Mouse (Mus musculus): ENCODE results near the gene Clca3a1. TPM values are rescaled to one million over a fixed set of nuclear protein-coding genes. Genes with fewer than 3 reads are reported as not detected.
A peak's percentile ranks its signal among the peaks of the same experiment; 100 is the strongest.

Clca3a1 gene
- polyA plus RNA-seq, 1 experiment from 2014 or later, result 0.27 TPM

GRCm38 (mm10) chr3:144694040-144694439 is 66.7 kb downstream of the Clca3a1 start:
- Histone ChIP-seq H3K27ac (replicated peaks) (no peak overlapping the region), H3K27me3 (replicated peaks) (no peaks in the 10 kb centered on the region), H3K9me3 (replicated peaks) (no peaks in the 10 kb centered on the region), H3K36me3 (peaks cover 49% of the 10 kb centered on the region), H3K4me2 (no peak overlapping the region), H3K4me3 (replicated peaks) (no peak overlapping the region), H3K4me1 (0 out of 2 replicates have a peak, but pooled peaks cover 3% of the 10 kb centered on the region), H3K9ac (replicated peaks) (no peak overlapping the region)
- no peak for ATAC-seq (ENCODE audit: low FRiP score)
- 92% methylated on average over 10 of the region's 10 CpGs for WGBS

DNA sequence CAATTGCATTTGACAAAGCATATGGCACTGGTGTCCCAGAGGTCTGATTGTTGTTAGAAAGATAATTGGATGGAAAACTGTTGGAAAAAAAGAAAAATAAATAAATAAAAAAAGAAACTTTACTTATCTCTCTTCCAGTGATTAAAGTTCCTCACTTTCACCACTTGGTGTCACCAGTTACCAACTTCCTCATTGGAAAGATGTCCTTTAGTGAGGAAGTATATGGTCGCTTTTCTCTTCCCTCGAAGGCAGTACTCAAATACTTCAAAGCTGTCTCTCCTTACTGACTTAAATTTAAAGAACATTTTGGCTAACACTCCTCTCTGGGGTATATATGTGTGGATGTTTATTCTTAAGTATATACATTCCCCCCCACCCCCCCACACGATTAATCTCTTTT is 68.7 kb downstream of the Clca3a1 start:
- H3K4me1 ChIP-seq, result 0 out of 2 replicates have a peak, but pooled peaks cover 3% of the 10 kb centered on the region
- WGBS, result 45% methylated on average over 3 of the region's 3 CpGs
- H3K27me3 ChIP-seq (replicated peaks), result no peaks in the 10 kb centered on the region
- H3K4me2 ChIP-seq, result no peak overlapping the region
- no peak overlapping the region for H3K4me3 ChIP-seq (replicated peaks)
- H3K9me3 ChIP-seq (replicated peaks), result no peaks in the 10 kb centered on the region
- peaks cover 45% of the 10 kb centered on the region for H3K36me3 ChIP-seq
- no peak overlapping the region for H3K9ac ChIP-seq (replicated peaks)
- no peak overlapping the region for H3K27ac ChIP-seq (replicated peaks)
- ATAC-seq (ENCODE audit: low FRiP score), result peak; percentile 30; the same call in 1 of the 2 replicates

DNA sequence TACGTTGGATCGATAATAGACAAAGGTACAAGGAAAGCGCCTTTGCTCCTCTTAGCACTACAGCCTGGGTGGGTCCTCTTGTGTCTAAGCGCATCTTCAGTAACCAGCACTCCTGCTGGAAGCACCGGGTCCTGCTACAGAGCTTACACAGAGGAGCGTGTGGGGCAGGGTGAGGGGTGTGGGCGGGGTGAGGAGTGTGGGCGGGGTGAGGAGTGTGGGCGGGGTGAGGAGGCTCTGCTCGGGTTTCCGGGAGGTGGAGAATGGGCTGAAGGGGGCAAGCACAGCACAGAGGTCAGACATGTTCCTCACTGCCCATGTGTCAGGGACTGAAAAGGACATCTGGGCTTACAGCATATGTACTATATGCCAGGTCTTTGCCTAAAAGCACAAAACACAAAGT is 71.5 kb downstream of the Clca3a1 start:
- Histone ChIP-seq H3K27ac (replicated peaks) (no peak overlapping the region), H3K4me1 (0 out of 2 replicates have a peak, but pooled peaks cover 3% of the 10 kb centered on the region), H3K4me3 (replicated peaks) (no peak overlapping the region), H3K9me3 (replicated peaks) (no peaks in the 10 kb centered on the region), H3K27me3 (replicated peaks) (no peaks in the 10 kb centered on the region), H3K4me2 (no peak overlapping the region), H3K9ac (replicated peaks) (no peak overlapping the region), H3K36me3 (peaks cover 33% of the 10 kb centered on the region)
- ATAC-seq (ENCODE audit: low FRiP score), result peak; percentile 58; the same call in 1 of the 2 replicates
- 19% methylated on average over 11 of the region's 11 CpGs for WGBS

GRCm38 (mm10) chr3:144688284-144688683 is 72.5 kb downstream of the Clca3a1 start:
- 77% methylated on average over 8 of the region's 8 CpGs for WGBS
- Histone ChIP-seq H3K36me3 (peaks cover 26% of the 10 kb centered on the region), H3K27ac (replicated peaks) (no peak overlapping the region), H3K4me2 (no peak overlapping the region), H3K4me3 (replicated peaks) (no peak overlapping the region), H3K9ac (replicated peaks) (no peak overlapping the region), H3K9me3 (replicated peaks) (no peaks in the 10 kb centered on the region), H3K4me1 (0 out of 2 replicates have a peak, but pooled peaks cover 3% of the 10 kb centered on the region), H3K27me3 (replicated peaks) (no peaks in the 10 kb centered on the region)
- no peak for ATAC-seq (ENCODE audit: low FRiP score)

- WGBS, result 84% methylated on average over 9 of the region's 9 CpGs
- no peak overlapping the region for H3K27ac ChIP-seq (replicated peaks)
- H3K9me3 ChIP-seq (replicated peaks), result no peaks in the 10 kb centered on the region
- no peak overlapping the region for H3K4me3 ChIP-seq (replicated peaks)
- ATAC-seq (ENCODE audit: low FRiP score), result no peak
- H3K4me1 ChIP-seq, result 0 out of 2 replicates have a peak, but pooled peaks cover 3% of the 10 kb centered on the region
- peaks cover 26% of the 10 kb centered on the region for H3K36me3 ChIP-seq
- no peaks in the 10 kb centered on the region for H3K27me3 ChIP-seq (replicated peaks)
- no peak overlapping the region for H3K4me2 ChIP-seq
- no peak overlapping the region for H3K9ac ChIP-seq (replicated peaks)
Measured at GRCm38 (mm10) chr3:144687618-144688017, 73.2 kb downstream of the Clca3a1 start.

DNA sequence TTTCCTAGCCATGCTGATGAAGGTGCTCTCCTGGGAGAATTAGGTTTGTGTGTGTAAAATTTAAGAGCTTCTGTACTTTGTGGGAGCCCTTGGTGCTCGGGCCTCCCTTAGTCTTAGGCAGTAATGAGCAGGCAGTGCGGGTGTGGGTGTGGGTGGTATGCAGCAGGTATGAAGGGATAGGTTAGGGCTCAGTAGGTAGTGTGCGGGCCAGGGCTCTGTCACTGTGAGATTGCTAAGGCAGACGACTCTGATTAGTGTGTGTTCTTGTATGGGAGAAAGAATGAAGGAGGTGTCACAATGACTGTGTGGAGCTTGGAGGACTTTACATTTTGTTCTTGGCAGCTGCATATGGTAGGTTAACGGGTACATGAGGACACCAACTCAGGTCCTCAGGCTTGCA is 74.6 kb downstream of the Clca3a1 start:
- Histone ChIP-seq H3K27ac (replicated peaks) (no peak overlapping the region), H3K4me2 (no peak overlapping the region), H3K9me3 (replicated peaks) (no peaks in the 10 kb centered on the region), H3K36me3 (peaks cover 26% of the 10 kb centered on the region), H3K27me3 (replicated peaks) (no peaks in the 10 kb centered on the region), H3K4me1 (0 out of 2 replicates have a peak, but pooled peaks cover 3% of the 10 kb centered on the region), H3K4me3 (replicated peaks) (no peak overlapping the region), H3K9ac (replicated peaks) (no peak overlapping the region)
- ATAC-seq (ENCODE audit: low FRiP score), result no peak
- WGBS, result 88% methylated on average over 5 of the region's 5 CpGs

DNA sequence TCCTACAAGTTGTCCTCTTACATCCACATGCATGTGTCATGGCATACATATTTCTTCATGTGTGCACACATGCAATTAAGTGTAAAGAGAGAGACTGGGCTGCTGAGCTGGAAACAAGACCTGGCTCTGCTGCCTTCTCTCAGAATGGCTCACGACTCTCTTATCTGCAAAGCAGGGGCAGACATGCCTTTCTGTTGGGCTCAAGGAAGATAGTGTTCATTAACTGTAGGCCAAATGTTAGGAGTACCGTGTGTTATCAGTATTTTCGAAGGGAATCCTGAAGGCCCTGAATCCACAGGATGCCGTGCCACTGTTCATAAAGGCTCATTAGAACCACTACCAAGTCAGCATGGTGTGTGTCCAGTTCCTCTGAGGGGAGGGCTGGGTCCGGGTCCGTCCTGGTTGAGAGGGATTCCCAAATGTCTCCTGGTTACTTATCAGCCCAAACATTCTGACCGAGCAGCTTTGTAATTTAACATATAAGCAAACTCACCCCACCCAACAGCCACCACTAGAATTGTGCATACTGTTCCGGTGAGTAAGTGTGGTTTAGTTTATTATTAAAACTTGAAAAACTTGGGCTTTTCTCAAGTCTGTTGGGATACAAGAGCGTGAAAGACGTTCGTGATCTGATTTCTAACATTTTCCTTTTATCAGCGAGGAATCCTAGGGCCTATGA is 77.5 kb downstream of the Clca3a1 start:
- no peak overlapping the region for H3K4me3 ChIP-seq (replicated peaks)
- H3K27ac ChIP-seq (replicated peaks), result no peak overlapping the region
- no peaks in the 10 kb centered on the region for H3K27me3 ChIP-seq (replicated peaks)
- ATAC-seq (ENCODE audit: low FRiP score), result no peak
- no peaks in the 10 kb centered on the region for H3K4me1 ChIP-seq
- no peak overlapping the region for H3K9ac ChIP-seq (replicated peaks)
- no peak overlapping the region for H3K4me2 ChIP-seq
- peaks cover 18% of the 10 kb centered on the region; the same call in 1 of the 2 replicates for H3K36me3 ChIP-seq
- no peaks in the 10 kb centered on the region for H3K9me3 ChIP-seq (replicated peaks)
- 94% methylated on average over 12 of the region's 12 CpGs for WGBS

GRCm38 (mm10) chr3:144681542-144681941 is 79.2 kb downstream of the Clca3a1 start:
- no peak overlapping the region for H3K4me3 ChIP-seq (replicated peaks)
- H3K27me3 ChIP-seq (replicated peaks), result no peaks in the 10 kb centered on the region
- H3K4me2 ChIP-seq, result no peak overlapping the region
- no peaks in the 10 kb centered on the region for H3K4me1 ChIP-seq
- no peak overlapping the region for H3K9ac ChIP-seq (replicated peaks)
- 0 out of 2 replicates have a peak, but pooled peaks cover 10% of the 10 kb centered on the region for H3K36me3 ChIP-seq
- no peaks in the 10 kb centered on the region for H3K9me3 ChIP-seq (replicated peaks)
- WGBS, result 77% methylated on average over 5 of the region's 5 CpGs
- no peak overlapping the region for H3K27ac ChIP-seq (replicated peaks)
- no peak for ATAC-seq (ENCODE audit: low FRiP score)

- WGBS, result 87% methylated on average over 8 of the region's 8 CpGs
- no peak for ATAC-seq (ENCODE audit: low FRiP score)
- Histone ChIP-seq H3K36me3 (0 out of 2 replicates have a peak, but pooled peaks cover 4% of the 10 kb centered on the region), H3K4me1 (no peaks in the 10 kb centered on the region), H3K9me3 (replicated peaks) (no peaks in the 10 kb centered on the region), H3K9ac (replicated peaks) (no peak overlapping the region), H3K4me3 (replicated peaks) (no peak overlapping the region), H3K4me2 (no peak overlapping the region), H3K27me3 (replicated peaks) (no peaks in the 10 kb centered on the region), H3K27ac (replicated peaks) (no peak overlapping the region)
Measured at GRCm38 (mm10) chr3:144679701-144680159, 81.0 kb downstream of the Clca3a1 start.

Other genes with a start within 250 kb of the Clca3a1 start
- gene Hs2st1, start 190.8 kb downstream of the Clca3a1 start, polyA plus RNA-seq (2015; fragmentation: Nextera tagmentation; extraction: Ambion mirVana), result 13.6 and 14.4 TPM in 2 replicates
- 598 and 611 TPM in 2 replicates for gene Selenof, start 190.7 kb downstream of the Clca3a1 start, polyA plus RNA-seq (2015; fragmentation: Nextera tagmentation; extraction: Ambion mirVana)
- 114 TPM in 2 replicates for gene Sh3glb1, start 40.6 kb downstream of the Clca3a1 start, polyA plus RNA-seq (2015; fragmentation: Nextera tagmentation; extraction: Ambion mirVana)
- gene Clca3a2, start 58.5 kb upstream of the Clca3a1 start, polyA plus RNA-seq (2015; fragmentation: Nextera tagmentation; extraction: Ambion mirVana), result 0.13 and 1.00 TPM in 2 replicates
- 0.31 TPM in 1 of 2 replicates, not detected in the other for gene Clca3b, start 88.4 kb upstream of the Clca3a1 start, polyA plus RNA-seq (2015; fragmentation: Nextera tagmentation; extraction: Ambion mirVana)
- not detected in 2 replicates for gene Clca4b, start 171.6 kb upstream of the Clca3a1 start, polyA plus RNA-seq (2015; fragmentation: Nextera tagmentation; extraction: Ambion mirVana)
- gene Clca4a, start 214.1 kb upstream of the Clca3a1 start, polyA plus RNA-seq (2015; fragmentation: Nextera tagmentation; extraction: Ambion mirVana), result not detected in 2 replicates

Data from neural tube, embryonic 15.5 days (tissue).